Mouse (Mus musculus) left cerebral cortex, adult 11 months (tissue): Measurements from ENCODE around the gene Acer1.

Source experiments
- DNase-seq: peaks from one replicate; pipeline ENCODE4 v3.0.0; 2022; ENCODE audit warnings: low spot score

Gene Acer1

DNA sequence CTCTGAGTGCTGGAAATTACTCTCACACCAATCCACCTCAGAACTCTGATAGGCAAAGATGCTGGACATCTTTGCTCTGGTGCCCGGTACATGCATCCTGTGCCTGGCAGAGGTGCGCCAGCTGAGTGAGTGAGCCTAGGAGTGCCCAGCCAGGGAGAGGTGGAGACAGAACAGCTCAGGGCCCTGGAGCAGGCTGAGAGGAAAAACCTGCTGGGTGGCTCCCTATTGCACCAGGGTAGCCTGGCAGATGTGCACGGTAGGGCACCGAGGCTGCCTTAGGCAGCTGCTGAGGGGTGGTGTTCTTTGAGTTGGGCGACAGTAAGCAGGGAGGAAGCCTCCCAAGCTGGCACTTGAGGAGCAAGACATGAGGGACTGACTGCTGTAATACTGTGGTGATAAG is at the start of gene Acer1:
Acer1 (minus strand) TSS at position 114 of the 400 bp plus-strand sequence.
- DNase-seq = no peak

DNA sequence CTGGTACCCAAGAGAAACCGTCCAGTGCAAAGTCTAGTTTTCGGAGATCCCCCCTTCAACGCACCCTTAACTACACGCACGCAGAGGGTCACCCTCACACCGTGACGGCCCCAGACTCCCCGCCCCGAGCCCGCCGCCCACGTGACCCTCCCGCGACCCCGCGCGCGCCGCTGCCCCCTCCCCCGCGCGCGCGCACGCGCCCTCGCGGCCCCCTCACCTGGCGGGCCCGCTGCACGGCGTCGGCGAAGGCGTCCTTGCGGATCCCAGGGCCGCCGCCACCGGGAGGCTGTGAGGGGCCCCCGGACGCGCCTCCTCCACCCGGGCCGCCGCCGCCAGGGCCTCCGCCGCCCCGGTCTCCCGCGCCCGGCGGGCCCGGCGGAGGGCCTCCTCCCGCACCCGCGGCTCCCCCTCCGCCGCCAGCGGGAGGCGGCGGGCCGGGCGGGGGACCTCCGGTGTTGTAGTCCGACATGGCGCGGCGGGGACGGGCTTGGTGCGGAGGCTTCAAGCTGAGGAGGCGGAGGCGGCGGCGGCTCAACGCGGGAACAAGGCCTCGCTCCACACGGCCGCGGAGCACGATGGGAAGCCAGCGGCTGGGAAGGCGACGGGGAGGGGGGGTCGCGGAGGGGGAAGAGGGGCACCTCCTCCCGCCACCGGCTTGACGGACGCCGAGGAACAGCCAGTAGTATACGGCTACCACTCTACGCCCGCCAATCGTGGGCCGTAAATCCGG is 49.2 kb upstream of the Acer1 start, which contains the start of gene Khsrp:
Khsrp (minus strand) TSS at position 592 of the 730 bp plus-strand sequence.
- DNase-seq = no peak

DNA sequence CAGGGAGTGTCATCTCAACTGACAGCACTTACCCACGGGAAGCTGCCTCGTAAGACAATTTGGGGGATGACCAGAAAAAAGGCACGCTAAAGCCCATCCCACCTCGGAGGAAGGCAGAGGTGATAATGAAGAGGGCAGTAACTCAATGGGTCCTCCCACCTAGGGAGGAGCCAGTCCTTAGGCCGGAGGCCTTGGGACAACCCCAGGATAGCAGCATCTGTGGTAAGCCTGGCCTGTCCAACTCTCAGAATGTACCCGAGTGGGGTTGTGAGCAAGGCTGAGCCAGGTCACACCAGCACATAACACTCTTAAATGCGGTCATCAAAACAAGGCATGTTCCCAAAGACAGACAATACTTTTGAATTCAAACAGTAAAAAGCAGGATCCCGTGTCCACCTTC is 47.8 kb upstream of the Acer1 start:
- DNase-seq = no peak

- DNase-seq = no peak
Measured at GRCm38 (mm10) chr17:57027471-57027870, 45.5 kb upstream of the Acer1 start.

DNA sequence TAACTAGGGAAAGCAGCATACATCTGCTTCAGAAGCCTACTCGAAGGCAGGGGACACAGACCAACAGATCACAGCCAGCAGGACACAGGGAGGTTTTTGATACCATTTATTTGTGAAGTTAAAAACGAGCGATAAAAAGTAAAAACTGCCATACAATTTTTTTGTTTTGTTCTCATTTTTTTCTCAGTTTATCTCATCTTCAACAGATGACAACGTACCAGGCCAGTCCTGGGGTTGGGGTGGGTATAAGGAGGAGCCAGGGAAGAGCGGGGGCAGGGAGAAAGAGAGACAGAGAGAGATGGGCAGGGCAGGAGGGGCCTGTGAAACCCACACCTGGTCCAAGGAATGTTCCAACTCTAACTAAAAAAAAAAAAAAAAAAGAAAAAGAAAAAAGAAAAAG is 39.0 kb upstream of the Acer1 start:
- DNase-seq = no peak

DNA sequence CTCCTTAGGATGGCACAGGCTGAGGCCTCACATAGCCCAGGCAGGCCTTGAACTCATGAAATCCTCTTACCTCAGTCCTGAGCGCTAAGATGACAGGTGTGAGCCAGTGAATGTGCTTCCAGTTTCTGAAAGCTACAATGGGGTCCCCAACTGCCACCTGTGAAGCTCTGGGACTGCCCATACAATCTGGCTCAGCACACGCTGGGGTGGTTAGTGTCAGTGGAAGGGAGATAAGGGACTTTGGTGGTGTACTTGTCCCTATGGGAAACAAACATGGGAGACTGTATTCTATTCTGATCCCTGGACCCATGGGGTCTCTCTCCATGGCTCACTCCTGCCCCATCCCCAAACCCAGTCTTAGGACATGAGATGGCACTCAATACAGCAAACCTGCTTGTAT is 37.8 kb upstream of the Acer1 start:
- DNase-seq = no peak

DNA sequence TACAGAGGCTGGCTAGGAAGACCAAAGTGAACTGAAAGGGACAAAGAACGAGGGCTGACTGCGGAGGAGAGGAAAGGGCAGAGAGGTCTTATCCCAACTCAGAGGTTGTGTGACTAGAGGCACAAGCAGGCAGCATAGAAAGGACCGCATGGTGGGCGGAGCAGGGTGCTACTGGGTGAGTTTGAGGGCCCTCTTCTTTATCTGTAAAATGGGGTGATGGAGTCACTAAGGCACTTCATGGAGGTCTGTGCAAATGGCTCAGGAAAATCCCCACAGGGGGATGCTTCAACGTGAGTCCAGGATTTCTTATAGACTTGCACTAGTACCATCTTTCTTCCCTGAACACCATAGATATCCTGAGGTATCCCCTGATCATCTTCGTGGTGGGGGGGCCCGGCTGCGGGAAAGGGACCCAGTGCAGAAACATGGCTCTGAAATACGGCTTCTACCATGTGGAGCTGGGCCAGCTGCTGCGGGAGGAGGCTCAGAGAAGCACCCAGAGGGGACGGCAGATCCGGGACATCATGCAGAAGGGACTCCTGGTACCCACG is 30.4 kb upstream of the Acer1 start:
- DNase-seq = no peak

DNA sequence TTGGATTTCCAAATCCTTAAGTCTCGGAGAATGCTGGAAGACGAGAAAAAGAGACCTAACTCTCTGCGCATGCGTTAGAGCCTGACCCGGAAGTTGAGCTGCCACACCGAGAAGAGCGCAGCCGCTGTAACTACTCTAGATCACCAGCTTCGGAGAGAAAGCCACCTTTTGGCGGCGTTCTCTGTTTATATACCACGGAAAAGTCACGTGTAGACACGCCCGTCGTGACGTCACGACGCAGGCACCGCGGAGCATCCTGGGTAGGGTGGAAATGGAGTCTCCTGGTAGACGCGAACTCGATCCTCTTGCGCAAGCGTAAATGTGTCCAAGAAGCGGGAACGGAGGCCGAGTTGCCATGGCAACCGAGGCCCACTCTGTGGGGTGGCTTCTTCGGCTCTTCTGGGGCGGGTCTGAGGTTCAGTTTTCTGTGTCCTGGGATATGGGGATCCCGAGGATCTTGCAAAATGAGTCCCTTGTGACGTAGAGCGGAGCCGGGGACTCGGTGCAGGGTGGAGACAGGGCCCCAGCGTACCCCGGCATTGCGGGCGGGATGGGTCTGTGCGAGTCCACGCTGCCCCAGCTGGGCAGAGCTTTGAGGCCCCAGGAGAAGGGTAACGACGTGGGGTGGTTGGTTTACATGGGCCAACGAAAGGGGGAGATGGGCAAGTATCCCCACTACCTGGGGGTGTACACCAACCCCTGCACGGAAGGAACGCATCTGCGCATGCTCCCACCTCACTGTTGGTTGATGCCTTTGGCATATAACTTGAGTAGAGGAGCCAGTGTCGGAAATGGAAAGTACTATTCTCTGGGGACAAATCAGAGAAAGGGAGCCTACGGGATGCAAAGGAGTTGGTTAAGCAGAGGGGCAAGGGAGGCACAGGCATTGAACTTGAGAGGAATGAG is 29.6 kb upstream of the Acer1 start, which contains the start of the genes Gtf2f1 and Gm17949:
Gtf2f1 (minus strand) TSS at position 53 of the 906 bp plus-strand sequence.
Gm17949 (plus strand) TSS at position 234 of the 906 bp plus-strand sequence.
- DNase-seq = peak; percentile 94

- no peak for DNase-seq
Measured at GRCm38 (mm10) chr17:57010911-57011235, 28.9 kb upstream of the Acer1 start.

DNA sequence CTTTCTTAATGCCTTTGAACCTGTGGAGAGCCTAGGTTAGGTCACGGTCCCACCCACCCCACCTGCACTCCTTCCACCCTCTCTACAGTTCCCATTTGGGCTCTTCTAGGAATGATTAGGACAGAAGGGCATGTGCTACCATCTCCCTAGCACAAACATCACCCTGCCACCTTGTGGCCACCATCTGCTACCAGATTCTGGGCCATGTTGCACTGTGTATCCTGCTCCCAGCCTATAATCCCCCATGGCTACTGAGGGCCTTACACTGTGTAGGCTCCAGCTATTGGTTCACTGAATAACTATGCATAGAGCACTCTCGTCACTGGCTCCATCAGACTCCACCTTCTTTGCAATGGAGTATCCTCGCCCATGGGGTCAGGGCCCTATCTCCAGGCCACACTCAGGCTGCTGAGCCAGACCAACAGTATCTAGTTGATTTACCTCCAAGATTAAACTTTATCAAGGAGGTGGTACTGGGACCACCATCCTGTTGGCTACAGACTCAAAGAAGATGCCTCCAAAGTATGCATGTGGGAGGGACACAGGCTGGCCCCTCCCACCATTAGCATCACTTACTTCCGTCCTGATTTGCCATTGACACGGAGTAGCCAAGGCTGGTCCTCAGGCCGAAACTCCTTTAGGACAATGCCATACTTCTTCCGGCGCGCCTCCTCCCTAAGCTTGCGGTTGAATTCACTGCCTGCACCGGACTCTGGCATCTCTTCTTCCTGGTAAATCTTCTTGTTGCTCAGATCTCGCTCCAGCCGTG is 25.4 kb upstream of the Acer1 start:
- no peak for DNase-seq

- DNase-seq = no peak
Measured at GRCm38 (mm10) chr17:57003994-57004393, 22.1 kb upstream of the Acer1 start.

- no peak for DNase-seq
Measured at GRCm38 (mm10) chr17:57001228-57001627, 19.3 kb upstream of the Acer1 start.

- DNase-seq = no peak
Measured at GRCm38 (mm10) chr17:56999968-57000609, 18.2 kb upstream of the Acer1 start, which contains the start of gene Pspn. Gene Pspn (minus strand): TSS chr17:57000018.

- no peak for DNase-seq
Measured at GRCm38 (mm10) chr17:56999414-56999813, 17.5 kb upstream of the Acer1 start.

DNA sequence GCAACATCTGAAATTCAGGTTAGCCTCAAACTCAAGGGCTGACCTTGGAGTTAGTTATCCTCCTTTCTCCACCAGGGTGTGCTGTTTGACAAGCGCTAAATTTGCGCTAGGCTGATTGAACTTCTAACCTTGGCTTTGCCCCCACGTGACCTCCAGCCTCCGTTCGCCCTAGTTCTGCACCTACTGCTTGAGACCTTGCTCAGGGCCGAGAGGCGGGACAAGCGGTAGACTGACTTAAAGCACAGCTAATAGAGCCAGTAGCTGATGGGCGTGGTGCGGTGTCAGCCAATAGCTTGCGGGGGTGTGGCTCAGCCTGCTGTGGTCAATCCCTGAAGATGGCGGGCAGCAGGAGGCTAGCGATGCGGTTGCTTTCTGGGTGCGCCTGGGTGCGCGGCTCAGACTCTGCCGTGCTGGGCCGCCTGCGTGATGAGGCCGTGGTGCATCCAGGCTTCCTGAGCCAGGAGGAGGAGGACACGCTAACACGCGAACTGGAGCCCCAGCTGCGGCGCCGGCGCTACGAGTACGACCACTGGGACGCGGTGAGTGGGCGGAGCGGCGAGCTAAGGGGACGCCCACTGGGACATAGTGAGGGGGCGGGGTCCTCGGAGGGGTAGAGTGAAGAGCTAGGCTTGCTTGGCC is 15.2 kb upstream of the Acer1 start, which contains the start of gene Alkbh7:
Alkbh7 (plus strand) TSS at position 311 of the 639 bp plus-strand sequence.
- DNase-seq = peak; percentile 94

DNA sequence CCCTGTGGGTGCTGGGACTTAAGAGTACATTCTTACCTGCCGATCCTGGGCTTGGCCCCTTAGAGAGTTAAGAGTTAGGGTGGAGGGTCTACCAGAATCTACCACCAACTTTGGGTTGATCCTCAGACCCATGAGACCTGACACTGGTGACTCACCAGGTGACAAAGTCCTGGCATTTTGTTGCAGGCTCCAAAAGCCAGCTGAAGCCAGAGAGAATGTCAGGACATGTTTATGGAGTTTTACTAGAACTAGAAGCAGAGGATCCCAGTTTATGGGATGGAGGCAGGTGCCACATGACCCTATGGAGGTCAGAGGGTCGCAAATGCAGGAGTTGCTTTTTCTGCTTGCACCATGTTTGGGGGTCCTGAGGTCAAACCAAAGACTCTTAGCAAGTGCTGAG is 14.6 kb upstream of the Acer1 start:
- DNase-seq = no peak

GRCm38 (mm10) chr17:56995046-56995445 is 13.1 kb upstream of the Acer1 start:
- DNase-seq = no peak

DNA sequence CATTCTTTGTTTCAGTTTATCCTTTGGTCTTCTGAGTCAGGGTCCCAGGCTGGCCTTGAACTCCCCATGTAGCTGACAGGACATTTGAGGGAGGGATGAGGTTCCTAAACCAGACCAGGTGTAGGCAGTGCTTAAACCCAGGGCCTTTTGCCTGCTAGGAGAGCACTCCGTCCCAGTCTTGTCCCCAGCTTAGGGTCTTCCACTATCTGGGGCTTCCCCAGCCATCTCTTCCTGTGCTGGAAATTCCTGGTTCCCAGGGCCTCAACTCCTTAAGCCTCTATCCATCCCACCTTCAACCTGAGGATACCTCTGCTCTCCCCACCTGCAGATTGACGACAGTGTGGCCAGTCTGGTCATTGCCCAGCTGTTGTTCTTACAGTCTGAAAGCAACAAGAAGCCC is 9.0 kb upstream of the Acer1 start:
- DNase-seq = no peak

DNA sequence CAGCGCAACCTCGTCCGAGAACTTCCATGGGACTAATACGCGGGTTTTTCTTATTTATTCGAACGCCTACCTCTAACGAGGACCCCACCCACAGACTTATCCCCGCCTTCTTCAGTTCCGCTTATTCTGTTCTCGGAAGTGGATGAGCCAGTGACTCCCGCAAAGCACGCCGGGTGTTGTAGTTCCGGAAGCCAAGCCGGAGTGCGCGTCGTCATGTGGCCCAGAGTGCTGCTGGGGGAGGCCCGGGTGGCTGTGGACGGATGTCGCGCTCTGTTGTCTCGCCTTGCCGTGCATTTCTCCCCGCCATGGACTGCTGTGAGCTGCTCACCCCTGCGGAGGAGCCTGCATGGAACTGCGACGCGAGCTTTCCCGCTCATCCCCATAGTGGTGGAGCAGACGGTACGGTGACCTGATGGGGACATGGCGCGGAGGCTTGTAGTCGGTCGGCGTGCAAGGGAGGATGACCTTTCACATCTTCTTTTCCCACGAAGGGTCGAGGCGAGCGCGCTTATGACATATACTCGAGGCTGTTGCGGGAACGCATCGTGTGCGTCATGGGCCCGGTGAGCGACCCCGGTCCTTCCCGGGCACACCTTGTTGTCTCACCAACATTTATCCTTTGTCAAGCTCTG is 8.3 kb upstream of the Acer1 start, which contains the start of gene Clpp:
Clpp (plus strand) TSS at position 191 of the 632 bp plus-strand sequence.
- peak; percentile 92 for DNase-seq

DNA sequence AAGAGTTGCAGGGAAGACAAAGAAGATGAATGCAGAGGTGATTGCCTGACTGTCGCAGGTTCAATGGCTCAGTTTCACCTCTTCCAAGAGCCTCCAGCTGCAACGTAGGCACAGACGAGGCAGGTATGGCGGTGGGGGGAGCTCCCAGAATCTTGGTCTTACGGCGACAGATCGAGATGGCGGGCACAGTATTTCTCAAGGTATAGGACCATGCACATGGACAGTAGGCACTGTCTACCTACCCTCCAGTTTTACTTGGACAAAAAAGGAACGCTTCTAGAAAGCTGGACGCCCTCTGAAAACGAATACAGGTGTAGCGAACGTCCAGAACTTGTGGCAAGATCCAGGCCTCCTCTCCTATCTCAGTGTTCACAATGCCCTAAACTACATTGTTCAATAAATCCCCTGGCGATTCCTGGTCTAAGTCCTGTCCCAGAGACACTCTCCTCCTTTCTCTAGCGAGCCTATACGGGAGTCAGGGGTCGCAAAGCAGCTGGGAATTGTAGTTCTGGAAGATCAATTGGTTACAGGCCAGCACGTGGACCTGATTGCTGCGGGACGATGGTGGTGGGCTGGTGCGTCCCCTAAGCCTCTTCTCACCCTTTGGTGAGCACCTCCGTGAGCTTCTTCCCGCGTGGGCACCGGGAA is 7.7 kb upstream of the Acer1 start:
- peak; percentile 77 for DNase-seq
